Comparison of ENCODE assay signal across 8 mouse cellular contexts in genomic region chr10:115623956-115624671, GRCm38 (mm10). TPM values are rescaled to one million over a fixed set of nuclear protein-coding genes. Genes with fewer than 3 reads are reported as not detected.
DNase-seq lines count a peak whose midpoint lies in the region; ATAC-seq lines count a peak whose summit lies in the region.

No protein-coding gene starts in this region.

- ATAC-seq in cerebellum, adult (ENCODE audit: insufficient number of reproducible peaks, low FRiP score, low TSS enrichment), result no peak

- peak; percentile 10 to 16 for DNase-seq in cerebellum, postnatal 14 days
- DNase-seq in urinary bladder, postnatal 14 days (ENCODE audit: low spot score), result peak; percentile 4
- no peak for DNase-seq in urinary bladder, postnatal 4 days (ENCODE audit: low spot score in 2 of 2)
- DNase-seq in left cerebral cortex, adult 18-20 months (ENCODE audit: low spot score in 2 of 2), result peak; percentile 15 to 31
- peak; percentile 17 for DNase-seq in mesoderm, embryonic 11.5 days (ENCODE audit: low read depth, low spot score)
- DNase-seq in ovary, adult 18-20 months (ENCODE audit: low spot score), result no peak
- no peak for DNase-seq in urinary bladder, postnatal 10 days (ENCODE audit: low spot score)

RNA-seq across cellular contexts. Expression of gene Lgr5, which starts 36.5 kb away (rescaled TPM):
- total RNA-seq in left cerebral cortex, adult 18-20 months (2021), result 1 to 10 TPM; 4.4 to 4.9 TPM

RNA-seq across cellular contexts. Expression of gene A930009A15Rik, which starts 54.3 kb away (rescaled TPM):
- not detected for total RNA-seq in left cerebral cortex, adult 18-20 months (2021)

Comparison
In these comparisons a context has a peak if more than half of its experiments do, and no peak if none do; other contexts are left out.
1. DNase-seq: peak in cerebellum, postnatal 14 days (2 of 2), urinary bladder, postnatal 14 days (single experiment), left cerebral cortex, adult 18-20 months (2 of 2) and mesoderm, embryonic 11.5 days (single experiment); none in urinary bladder, postnatal 4 days (0 of 2), ovary, adult 18-20 months (single experiment) and urinary bladder, postnatal 10 days (single experiment).